Mouse (Mus musculus) CH12.LX (cell line): ENCODE results near the gene Ltf. TPM values are rescaled to one million over a fixed set of nuclear protein-coding genes. Genes with fewer than 3 reads are reported as not detected.

Source experiments
- DNase-seq: peaks from one replicate; pipeline ENCODE4 v3.0.0-alpha.2; 2013; ENCODE audit errors: extremely low read depth
- H3K27ac ChIP-seq: 2 replicates; pipeline ENCODE4 v1.5.1; 2012; ENCODE audit warnings: low read depth, mild to moderate bottlenecking, control low read depth, moderate library complexity; ENCODE audit not compliant: insufficient read depth
- H3K27me3 ChIP-seq: replicated peaks from 2 replicates; pipeline ENCODE3; 2012; ENCODE audit warnings: inconsistent platforms
- H3K36me3 ChIP-seq, 2 experiments: replicated peaks in 1 of 2; 2 replicates each; pipeline versions ENCODE3 to v1.6.1; 2012; ENCODE audit warnings: inconsistent platforms in 1 of 2, low read length in 1 of 2, mild to moderate bottlenecking in 1 of 2, mixed read lengths in 1 of 2, moderate library complexity in 1 of 2; ENCODE audit not compliant: control insufficient read depth in 1 of 2, insufficient read depth in 1 of 2
- H3K4me1 ChIP-seq, 2 experiments: 2 replicates each; pipeline ENCODE4 v1.6.1; 2012; ENCODE audit warnings: inconsistent platforms in 1 of 2, moderate library complexity in 1 of 2; ENCODE audit not compliant: insufficient read depth in 2 of 2, control insufficient read depth in 1 of 2
- H3K4me2 ChIP-seq: 2 replicates; pipeline ENCODE4 v1.6.1; 2012; ENCODE audit warnings: low read depth, mild to moderate bottlenecking, control low read depth; ENCODE audit not compliant: poor library complexity, insufficient read depth, severe bottlenecking
- H3K4me3 ChIP-seq, 3 experiments: fragments of 150-350 bp in 1 of 3; sonication (generic) in 1 of 3; replicated peaks in 1 of 3; 2 replicates each; pipeline versions ENCODE3 to v1.5.1; 2011 to 2012; ENCODE audit warnings: low read depth in 2 of 3, low read length in 2 of 3, mild to moderate bottlenecking in 2 of 3, moderate library complexity in 2 of 3, control low read depth in 1 of 3, improper control_type of control experiment in 1 of 3, inconsistent platforms in 1 of 3, mixed read lengths in 1 of 3; ENCODE audit not compliant: poor library complexity in 1 of 3
- H3K79me2 ChIP-seq: replicated peaks from 2 replicates; pipeline ENCODE4 v1.6.1; 2012; ENCODE audit warnings: mild to moderate bottlenecking, moderate library complexity; ENCODE audit not compliant: control insufficient read depth, poor library complexity, insufficient read depth, severe bottlenecking; ENCODE audit errors: extremely low read depth
- H3K9ac ChIP-seq: 2 replicates; pipeline ENCODE4 v1.6.1; 2012; ENCODE audit warnings: low read depth, mild to moderate bottlenecking, control low read depth, moderate library complexity; ENCODE audit not compliant: insufficient read depth
- H3K9me3 ChIP-seq: replicated peaks from 2 replicates; pipeline ENCODE3; 2012; ENCODE audit warnings: low read length, inconsistent platforms, mixed read lengths
- BHLHE40 ChIP-seq: IDR thresholded peaks from 2 replicates; pipeline ENCODE4 v1.6.1; 2011; ENCODE audit warnings: mild to moderate bottlenecking, low read depth, low read length, improper control_type of control experiment
- CHD1 ChIP-seq: IDR thresholded peaks from 2 replicates; pipeline ENCODE4 v1.6.1; 2012; ENCODE audit warnings: low read depth, low read length, improper control_type of control experiment, inconsistent platforms
- CHD2 ChIP-seq: IDR thresholded peaks from 2 replicates; pipeline ENCODE4 v1.6.1; 2011; ENCODE audit warnings: low read length, improper control_type of control experiment
- CTCF ChIP-seq, 2 experiments: IDR thresholded peaks in 1 of 2; conservative IDR thresholded peaks in 1 of 2; 2 replicates each; pipeline ENCODE4 v1.5.1; 2011 to 2012; ENCODE audit warnings: low read depth in 2 of 2, low read length in 2 of 2, improper control_type of control experiment in 1 of 2, inconsistent platforms in 1 of 2, mild to moderate bottlenecking in 1 of 2, moderate library complexity in 1 of 2
- ELF1 ChIP-seq: IDR thresholded peaks from 2 replicates; pipeline ENCODE4 v1.6.1; 2014; ENCODE audit warnings: low read depth, mild to moderate bottlenecking, inconsistent platforms, low read length, improper control_type of control experiment
- EP300 ChIP-seq: IDR thresholded peaks from 2 replicates; pipeline ENCODE4 v1.6.1; 2011; ENCODE audit warnings: low read length, improper control_type of control experiment
- ETS1 ChIP-seq: conservative IDR thresholded peaks from 2 replicates; pipeline ENCODE4 v1.6.1; 2012; ENCODE audit warnings: low read depth, mild to moderate bottlenecking, inconsistent platforms, low read length, improper control_type of control experiment, moderate library complexity
- GABPA ChIP-seq: IDR thresholded peaks from 2 replicates; pipeline ENCODE4 v1.6.1; 2012; ENCODE audit warnings: low read depth, low read length, improper control_type of control experiment, inconsistent platforms; ENCODE audit not compliant: insufficient replicate concordance
- HCFC1 ChIP-seq: IDR thresholded peaks from 2 replicates; pipeline ENCODE4 v1.6.1; 2012; ENCODE audit warnings: low read depth, mild to moderate bottlenecking, inconsistent platforms, low read length, improper control_type of control experiment
- IRF4 ChIP-seq: IDR thresholded peaks from 2 replicates; pipeline ENCODE4 v1.6.1; 2014; ENCODE audit warnings: low read depth, mild to moderate bottlenecking, inconsistent platforms, low read length, improper control_type of control experiment
- JUN ChIP-seq: IDR thresholded peaks from 2 replicates; pipeline ENCODE4 v1.6.1; 2011; ENCODE audit warnings: low read depth, mild to moderate bottlenecking, low read length, improper control_type of control experiment, moderate library complexity; ENCODE audit not compliant: insufficient read depth
- JUND ChIP-seq: conservative IDR thresholded peaks from 2 replicates; pipeline ENCODE4 v1.6.1; 2011; ENCODE audit warnings: low read depth, low read length, improper control_type of control experiment
- KAT2A ChIP-seq: IDR thresholded peaks from 2 replicates; pipeline ENCODE4 v1.6.1; 2012; ENCODE audit warnings: low read length, improper control_type of control experiment, inconsistent platforms; ENCODE audit not compliant: insufficient replicate concordance
- MAFK ChIP-seq: IDR thresholded peaks from 2 replicates; pipeline ENCODE4 v1.6.1; 2011; ENCODE audit warnings: low read length, improper control_type of control experiment; ENCODE audit not compliant: insufficient replicate concordance
- MAZ ChIP-seq: IDR thresholded peaks from 2 replicates; pipeline ENCODE4 v1.6.1; 2012; ENCODE audit warnings: low read depth, mild to moderate bottlenecking, inconsistent platforms, low read length, improper control_type of control experiment, moderate library complexity
- MEF2A ChIP-seq: IDR thresholded peaks from 2 replicates; pipeline ENCODE4 v1.6.1; 2014; ENCODE audit warnings: low read depth, mild to moderate bottlenecking, inconsistent platforms, low read length, improper control_type of control experiment, borderline replicate concordance
- MXI1 ChIP-seq: IDR thresholded peaks from 2 replicates; pipeline ENCODE4 v1.6.1; 2011; ENCODE audit warnings: mild to moderate bottlenecking, low read depth, low read length, improper control_type of control experiment
- MYC ChIP-seq: IDR thresholded peaks from 2 replicates; pipeline ENCODE4 v1.6.1; 2011; ENCODE audit warnings: low read depth, mild to moderate bottlenecking, improper control_type of control experiment, low read length
- NELFE ChIP-seq: IDR thresholded peaks from 2 replicates; pipeline ENCODE4 v1.6.1; 2011; ENCODE audit warnings: low read depth, low read length, improper control_type of control experiment
- NRF1 ChIP-seq: IDR thresholded peaks from 2 replicates; pipeline ENCODE4 v1.6.1; 2014; ENCODE audit warnings: low read depth, mild to moderate bottlenecking, inconsistent platforms, low read length, improper control_type of control experiment, moderate library complexity
- PAX5 ChIP-seq: IDR thresholded peaks from 2 replicates; pipeline ENCODE4 v1.6.1; 2012; ENCODE audit warnings: low read length, inconsistent platforms, mixed read lengths
- POLR2A ChIP-seq: IDR thresholded peaks from 2 replicates; pipeline ENCODE4 v1.6.1; 2011; ENCODE audit warnings: low read depth, mild to moderate bottlenecking, improper control_type of control experiment, low read length
- POLR2AphosphoS2 ChIP-seq: IDR thresholded peaks from 2 replicates; pipeline ENCODE4 v1.6.1; 2011; ENCODE audit warnings: low read depth, low read length, improper control_type of control experiment
- RAD21 ChIP-seq: IDR thresholded peaks from 2 replicates; pipeline ENCODE4 v1.6.1; 2011; ENCODE audit warnings: low read depth, mild to moderate bottlenecking, low read length, improper control_type of control experiment, moderate library complexity
- SIN3A ChIP-seq: IDR thresholded peaks from 2 replicates; pipeline ENCODE4 v1.6.1; 2012; ENCODE audit warnings: low read length, improper control_type of control experiment, inconsistent platforms
- SMC3 ChIP-seq: IDR thresholded peaks from 2 replicates; pipeline ENCODE4 v1.6.1; 2011; ENCODE audit warnings: low read depth, low read length, improper control_type of control experiment
- TBP ChIP-seq: conservative IDR thresholded peaks from 2 replicates; pipeline ENCODE4 v1.6.1; 2011; ENCODE audit warnings: low read depth, low read length, improper control_type of control experiment
- USF1 ChIP-seq: IDR thresholded peaks from 2 replicates; pipeline ENCODE4 v1.6.1; 2014; ENCODE audit warnings: low read depth, mild to moderate bottlenecking, inconsistent platforms, low read length, improper control_type of control experiment
- USF2 ChIP-seq: conservative IDR thresholded peaks from 2 replicates; pipeline ENCODE4 v1.6.1; 2011; ENCODE audit warnings: low read depth, low read length, improper control_type of control experiment
- ZC3H11A ChIP-seq: IDR thresholded peaks from 2 replicates; pipeline ENCODE4 v1.6.1; 2012; ENCODE audit warnings: low read depth, mild to moderate bottlenecking, inconsistent platforms, low read length, improper control_type of control experiment
- ZMIZ1 ChIP-seq: IDR thresholded peaks from 2 replicates; pipeline ENCODE4 v1.6.1; 2012; ENCODE audit warnings: low read depth, mild to moderate bottlenecking, inconsistent platforms, low read length, improper control_type of control experiment
- dilution Hi-C: fragments of 300-500 bp; cut with MboI; formaldehyde crosslinking; loops from 2 replicates; pipeline ENCODE4 v1.14.3; 2020; ENCODE audit warnings: low sequenced_read_pairs; ENCODE audit not compliant: extremely low pct_unique_long_range_greater_than_20kb, extremely low pct_ligation_motif_present
- in situ Hi-C: fragments of 300-500 bp; cut with MboI; formaldehyde crosslinking; loops from 3 replicates; pipeline ENCODE4 v1.14.3; 2019; ENCODE audit warnings: low sequenced_read_pairs, low pct_ligation_motif_present, low pct_unique_long_range_greater_than_20kb, mixed read lengths
- polyA plus RNA-seq: library from polyadenylated mRNA; unstranded; fragments of >175 nt; gene quantifications from 2 replicates; pipeline ENCODE4 v1.2.1, GENCODE M21; 2012; ENCODE audit warnings: low read depth; ENCODE audit not compliant: insufficient read length
- total RNA-seq, 2 experiments: library from RNA; depleted of rRNA; stranded (reverse); fragments of 300-350 nt in 1 of 2; fragments of >200 nt in 1 of 2; gene quantifications; 2 replicates each; pipeline ENCODE4 v1.2.3; 2012 to 2014

The Ltf gene
- total and polyA plus RNA-seq, 3 experiments, result 0.08 TPM; not detected in 2

DNA sequence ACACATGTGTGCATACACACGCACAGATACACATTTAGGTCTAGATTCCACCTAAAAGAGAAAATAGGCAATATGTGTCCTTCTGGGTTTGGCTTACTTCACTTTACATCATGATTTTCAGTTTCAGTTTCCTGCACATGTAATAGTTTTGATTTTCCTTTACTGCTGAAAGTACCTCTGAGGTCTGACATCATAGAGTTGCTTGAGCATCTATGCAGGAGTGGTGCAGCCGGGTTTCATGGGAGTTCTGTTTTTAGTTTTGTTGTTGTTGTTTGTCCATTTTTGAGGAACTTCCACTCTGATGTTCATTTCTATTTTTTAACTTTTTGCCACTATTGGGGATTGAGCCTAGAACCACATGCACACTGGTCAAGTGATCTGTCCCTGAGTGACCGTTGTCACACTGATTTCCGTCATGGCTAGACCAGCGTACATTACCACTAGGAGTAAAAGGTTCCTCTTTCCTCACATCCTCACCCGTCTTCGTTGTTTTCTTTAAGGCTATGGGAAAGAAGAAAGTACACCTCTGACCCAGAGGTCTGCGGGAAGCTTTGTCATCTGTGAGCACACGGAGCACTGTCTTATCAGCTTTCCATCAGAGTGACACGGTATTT lies 40.0 kb downstream of the Ltf start:
- no peaks in the 10 kb centered on the region for H3K79me2 ChIP-seq
- H3K27me3 ChIP-seq, result no peaks in the 10 kb centered on the region
- H3K9ac ChIP-seq, result no peak overlapping the region
- DNase-seq, result no peak
- peak overlapping the region; percentile 50; the same call in 1 of the 2 replicates for H3K27ac ChIP-seq
- H3K36me3 ChIP-seq, result peaks cover 3 to 12% of the 10 kb centered on the region in 2 experiments
- peaks cover 18 to 35% of the 10 kb centered on the region in 2 experiments for H3K4me1 ChIP-seq
- dilution Hi-C loops (no loop called here), in situ Hi-C loops (no loop called here)
- H3K4me2 ChIP-seq, result peak overlapping the region; percentile 34
- TF ChIP-seq ETS1 (peak; percentile 78), HCFC1 (0 out of 2 replicates have a peak, but pooled peaks have one; percentile 37), MAFK (no peak), RAD21 (no peak), NRF1 (0 out of 2 replicates have a peak, but pooled peaks have one; percentile 14), NELFE (no peak), ZMIZ1 (no peak), MYC (peak; percentile 50; the same call in 1 of the 2 replicates), SMC3 (no peak), SIN3A (no peak; the same call in 1 of the 2 replicates), KAT2A (no peak), EP300 (peak; percentile 37), PAX5 (no peak), TBP (0 out of 2 replicates have a peak, but pooled peaks have one; percentile 27), ZC3H11A (no peak), MAZ (no peak), JUND (no peak), USF2 (no peak), USF1 (no peak), MXI1 (peak; percentile 64), POLR2A (no peak), CHD2 (no peak), ELF1 (no peak; the same call in 1 of the 2 replicates), GABPA (no peak), MEF2A (peak; percentile 72; the same call in 1 of the 2 replicates), BHLHE40 (peak; percentile 58), CTCF (conservative IDR thresholded peaks at IDR 0.05 in 1 of 2, IDR thresholded peaks at IDR 0.05 in 1 of 2; ENCODE audit: low read depth in 2 of 2, low read length in 2 of 2) (no peak), JUN (no peak), IRF4 (peak; percentile 84), CHD1 (peak; percentile 83; the same call in 1 of the 2 replicates), POLR2AphosphoS2 (no peak)
- H3K4me3 ChIP-seq, result no peak overlapping the region
- H3K9me3 ChIP-seq, result no peaks in the 10 kb centered on the region
